Mouse (Mus musculus) embryonic facial prominence, embryonic 13.5 days (tissue): Measurements from ENCODE around the gene Pla2g4f. TPM values are rescaled to one million over a fixed set of nuclear protein-coding genes. Genes with fewer than 3 reads are reported as not detected.

Experiments
- ATAC-seq: fragments of 200-750 bp; cut with Nextera tagmentation; 2 replicates; pipeline ENCODE4 v1.8.0; 2017; ENCODE audit warnings: low read depth; ENCODE audit not compliant: insufficient number of reproducible peaks, insufficient read depth, low FRiP score, low TSS enrichment
- H3K27ac ChIP-seq: fragments of 300-500 bp; sonication (generic); 2 replicates; pipeline ENCODE4 v1.5.1; 2015; ENCODE audit warnings: moderate library complexity, mild to moderate bottlenecking, inconsistent platforms
- H3K27me3 ChIP-seq: fragments of 300-500 bp; sonication (generic); 2 replicates; pipeline ENCODE4 v1.6.1; 2015; ENCODE audit warnings: mild to moderate bottlenecking, inconsistent platforms
- H3K36me3 ChIP-seq: fragments of 300-500 bp; sonication (generic); 2 replicates; pipeline ENCODE4 v1.6.1; 2015; ENCODE audit warnings: mild to moderate bottlenecking, inconsistent platforms
- H3K4me1 ChIP-seq: fragments of 300-500 bp; sonication (generic); 2 replicates; pipeline ENCODE4 v1.6.1; 2015; ENCODE audit warnings: inconsistent platforms
- H3K4me2 ChIP-seq: fragments of 300-500 bp; sonication (generic); 2 replicates; pipeline ENCODE4 v1.6.1; 2015; ENCODE audit warnings: moderate library complexity, mild to moderate bottlenecking, inconsistent platforms
- H3K4me3 ChIP-seq: fragments of 300-500 bp; sonication (generic); 2 replicates; pipeline ENCODE4 v1.5.1; 2015; ENCODE audit warnings: mild to moderate bottlenecking, inconsistent platforms
- H3K9ac ChIP-seq: fragments of 300-500 bp; sonication (generic); 2 replicates; pipeline ENCODE4 v1.6.1; 2015; ENCODE audit warnings: mild to moderate bottlenecking, inconsistent platforms
- H3K9me3 ChIP-seq: fragments of 300-500 bp; sonication (generic); 2 replicates; pipeline ENCODE4 v1.6.1; 2016; ENCODE audit warnings: inconsistent platforms
- WGBS: fragments of 180-500 bp; shearing (Covaris S2); methylation state at CpG from one replicate; pipeline ENCODE4 v1.1.7; 2015; ENCODE audit warnings: mixed read lengths; 5-methylcytosine and 5-hydroxymethylcytosine counted together
- polyA plus RNA-seq: library from polyadenylated mRNA; unstranded; fragments of >200 nt; fragmentation: Nextera tagmentation; extraction: Ambion mirVana; gene quantifications from 2 replicates; pipeline ENCODE4 v1.2.1, GENCODE M21; 2015

The Pla2g4f gene
- 0.18 and 0.25 TPM in 2 replicates for polyA plus RNA-seq

- WGBS = 59% methylated on average over 3 of the region's 3 CpGs
- no peak for ATAC-seq
Observed at GRCm38 (mm10) chr2:120313976-120314375, at the start of gene Pla2g4f. TSS of gene Pla2g4f (minus strand) at chr2:120314165.

GRCm38 (mm10) chr2:120360425-120360824 lies 46.5 kb upstream of the Pla2g4f start:
- Histone ChIP-seq H3K4me2 (no peak overlapping the region), H3K27me3 (no peaks in the 10 kb centered on the region), H3K9me3 (no peaks in the 10 kb centered on the region), H3K9ac (no peak overlapping the region), H3K27ac (no peak overlapping the region), H3K36me3 (peaks cover 63% of the 10 kb centered on the region), H3K4me1 (no peaks in the 10 kb centered on the region), H3K4me3 (no peak overlapping the region)
- WGBS = 91% methylated on average over 1 of the region's 1 CpGs
- ATAC-seq = no peak

More at GRCm38 (mm10) chr2:120313976-120314375, at the start of gene Pla2g4f:
- Histone ChIP-seq H3K9ac (no peak within 1 kb of the TSS), H3K36me3 (peaks cover 31% of the 10 kb centered on the region), H3K27me3 (no peaks in the 10 kb centered on the region; the same call in 1 of the 2 replicates), H3K4me2 (no peak within 1 kb of the TSS), H3K4me1 (no peaks in the 10 kb centered on the region), H3K9me3 (no peaks in the 10 kb centered on the region), H3K27ac (no peak within 1 kb of the TSS), H3K4me3 (no peak within 1 kb of the TSS)

DNA sequence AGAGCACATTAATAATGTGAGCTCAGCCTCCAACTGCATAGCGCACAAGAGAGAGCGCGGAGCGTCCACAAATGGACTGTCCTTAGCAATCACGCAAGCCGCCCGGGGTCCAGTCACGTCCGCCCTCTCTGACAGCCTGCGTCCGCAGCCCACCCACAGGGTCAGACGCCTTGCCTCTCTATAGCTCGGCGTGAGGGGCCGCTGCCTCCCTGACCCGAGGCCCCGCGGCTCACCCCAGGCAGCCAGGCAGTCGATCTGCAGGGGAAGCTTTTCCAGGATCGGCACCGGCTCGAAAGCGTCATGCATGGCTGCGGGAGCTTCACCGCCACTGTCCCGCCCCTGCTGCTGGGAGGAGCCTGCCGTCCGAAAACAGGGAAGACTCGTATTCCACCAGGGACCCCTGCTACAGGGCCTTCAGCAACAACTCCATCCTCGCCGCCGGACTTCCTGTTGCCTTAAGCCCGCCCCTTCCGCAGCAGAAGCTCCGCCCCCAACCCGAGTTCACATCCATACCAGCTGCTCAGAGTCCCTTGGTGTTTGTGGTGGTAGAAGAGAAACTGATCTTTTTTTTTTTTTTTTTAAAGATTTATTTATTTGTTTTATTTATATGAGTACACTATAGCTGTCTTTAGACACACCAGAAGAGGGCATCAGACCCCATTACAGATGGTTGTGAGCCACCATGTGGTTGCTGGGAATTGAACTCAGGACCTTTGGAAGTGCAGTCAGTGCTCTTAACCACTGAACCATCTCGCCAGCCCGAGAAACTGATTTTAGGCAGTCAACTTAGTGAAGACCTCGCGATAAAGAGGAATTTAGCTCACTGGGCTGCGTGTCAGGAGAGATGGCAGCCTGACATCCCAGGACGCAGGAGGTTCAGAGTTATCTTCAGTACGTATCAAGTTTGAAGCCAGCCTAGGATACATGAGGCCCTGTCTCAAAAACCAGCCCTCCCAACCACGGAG lies 39.0 kb upstream of the Pla2g4f start, which contains the start of gene Vps39:
Gene Vps39 (minus strand): TSS at position 456 of the 965 bp plus-strand sequence.
- Histone ChIP-seq H3K9me3 (no peaks in the 10 kb centered on the region), H3K9ac (peak within 1 kb of the TSS; percentile 91), H3K4me2 (peak within 1 kb of the TSS; percentile 73), H3K36me3 (peaks cover 46% of the 10 kb centered on the region), H3K27me3 (no peaks in the 10 kb centered on the region), H3K4me1 (peaks cover 15% of the 10 kb centered on the region), H3K4me3 (peak within 1 kb of the TSS; percentile 93), H3K27ac (peak within 1 kb of the TSS; percentile 64)
- WGBS = 11% methylated on average over 44 of the region's 44 CpGs
- peak; percentile 90 for ATAC-seq

DNA sequence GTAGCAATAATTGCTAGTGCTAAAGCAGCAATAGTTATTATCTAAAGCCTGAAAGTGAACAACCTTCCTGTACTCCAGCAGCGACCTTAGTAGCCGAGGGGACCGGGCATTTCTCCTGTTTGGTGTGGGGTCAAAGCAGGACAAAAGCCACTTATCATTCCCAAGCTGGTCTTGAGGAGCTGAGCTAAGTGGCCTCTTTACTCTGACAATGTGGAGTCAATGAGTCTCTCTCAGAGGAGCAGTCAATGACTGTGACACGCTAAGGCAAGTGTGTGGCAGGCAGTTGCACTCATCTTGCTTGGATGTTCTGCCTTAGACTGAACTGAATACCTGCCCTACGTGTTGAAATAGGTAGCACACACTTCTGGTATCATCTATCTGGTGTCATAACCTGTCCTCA lies 37.4 kb upstream of the Pla2g4f start:
- Histone ChIP-seq H3K27ac (no peak overlapping the region), H3K4me2 (no peak overlapping the region), H3K9me3 (no peaks in the 10 kb centered on the region), H3K27me3 (no peaks in the 10 kb centered on the region), H3K4me1 (peaks cover 15% of the 10 kb centered on the region), H3K4me3 (no peak overlapping the region), H3K9ac (no peak overlapping the region), H3K36me3 (peaks cover 51% of the 10 kb centered on the region)
- ATAC-seq = no peak
- 85% methylated on average over 5 of the region's 5 CpGs for WGBS

GRCm38 (mm10) chr2:120348120-120348519 lies 34.2 kb upstream of the Pla2g4f start:
- peaks cover 59% of the 10 kb centered on the region for H3K36me3 ChIP-seq
- no peak overlapping the region for H3K27ac ChIP-seq
- no peaks in the 10 kb centered on the region for H3K27me3 ChIP-seq
- H3K4me1 ChIP-seq = peaks cover 12% of the 10 kb centered on the region
- ATAC-seq = no peak
- H3K4me2 ChIP-seq = no peak overlapping the region
- WGBS = 85% methylated on average over 9 of the region's 9 CpGs
- H3K9me3 ChIP-seq = no peaks in the 10 kb centered on the region
- no peak overlapping the region for H3K9ac ChIP-seq
- H3K4me3 ChIP-seq = no peak overlapping the region

DNA sequence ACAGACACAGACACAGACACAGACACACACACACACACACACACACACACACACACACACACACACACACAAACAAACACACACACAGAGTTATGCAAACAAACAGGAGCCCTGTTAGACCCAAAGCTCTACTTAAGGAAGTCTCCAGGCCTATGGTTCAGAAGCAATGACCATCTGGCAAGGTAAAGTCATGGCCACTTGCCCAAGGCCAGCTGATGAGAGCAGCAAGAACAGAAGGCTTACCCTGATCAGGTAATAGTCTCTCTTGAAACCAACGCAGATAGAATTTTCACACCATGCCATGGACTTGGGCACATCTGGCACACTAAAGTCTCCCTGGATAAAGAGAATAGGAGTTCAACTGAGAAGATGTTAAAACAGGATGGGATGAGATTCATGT lies 27.8 kb upstream of the Pla2g4f start:
- Histone ChIP-seq H3K9ac (no peak overlapping the region), H3K27ac (no peak overlapping the region), H3K27me3 (no peaks in the 10 kb centered on the region), H3K9me3 (no peaks in the 10 kb centered on the region), H3K36me3 (peaks cover 93% of the 10 kb centered on the region), H3K4me2 (no peak overlapping the region), H3K4me1 (no peaks in the 10 kb centered on the region), H3K4me3 (no peak overlapping the region)
- WGBS = 93% methylated on average over 1 of the region's 1 CpGs
- ATAC-seq = no peak

- Histone ChIP-seq H3K27ac (no peak overlapping the region), H3K4me2 (no peak overlapping the region), H3K9ac (no peak overlapping the region), H3K4me1 (no peaks in the 10 kb centered on the region), H3K36me3 (peaks cover 91% of the 10 kb centered on the region), H3K4me3 (no peak overlapping the region), H3K9me3 (no peaks in the 10 kb centered on the region), H3K27me3 (no peaks in the 10 kb centered on the region)
- ATAC-seq = no peak
- WGBS = 67% methylated on average over 2 of the region's 2 CpGs
Observed at GRCm38 (mm10) chr2:120337886-120338285, 23.9 kb upstream of the Pla2g4f start.

- no peak overlapping the region for H3K9ac ChIP-seq
- WGBS = 82% methylated on average over 4 of the region's 4 CpGs
- no peak overlapping the region for H3K4me2 ChIP-seq
- no peaks in the 10 kb centered on the region for H3K9me3 ChIP-seq
- no peaks in the 10 kb centered on the region for H3K4me1 ChIP-seq
- no peak for ATAC-seq
- peaks cover 85% of the 10 kb centered on the region for H3K36me3 ChIP-seq
- H3K27me3 ChIP-seq = no peaks in the 10 kb centered on the region
- no peak overlapping the region; the same call in 1 of the 2 replicates for H3K27ac ChIP-seq
- no peak overlapping the region for H3K4me3 ChIP-seq
Observed at GRCm38 (mm10) chr2:120331575-120331974, 17.6 kb upstream of the Pla2g4f start.

- no peak overlapping the region for H3K9ac ChIP-seq
- H3K4me3 ChIP-seq = no peak overlapping the region
- no peaks in the 10 kb centered on the region; the same call in 1 of the 2 replicates for H3K27me3 ChIP-seq
- no peak for ATAC-seq
- H3K4me1 ChIP-seq = no peaks in the 10 kb centered on the region
- H3K27ac ChIP-seq = no peak overlapping the region
- no peak overlapping the region for H3K4me2 ChIP-seq
- no peaks in the 10 kb centered on the region for H3K9me3 ChIP-seq
- 70% methylated on average over 4 of the region's 4 CpGs for WGBS
- H3K36me3 ChIP-seq = peaks cover 39% of the 10 kb centered on the region
Observed at GRCm38 (mm10) chr2:120315077-120315476, 1.1 kb upstream of the Pla2g4f start.

DNA sequence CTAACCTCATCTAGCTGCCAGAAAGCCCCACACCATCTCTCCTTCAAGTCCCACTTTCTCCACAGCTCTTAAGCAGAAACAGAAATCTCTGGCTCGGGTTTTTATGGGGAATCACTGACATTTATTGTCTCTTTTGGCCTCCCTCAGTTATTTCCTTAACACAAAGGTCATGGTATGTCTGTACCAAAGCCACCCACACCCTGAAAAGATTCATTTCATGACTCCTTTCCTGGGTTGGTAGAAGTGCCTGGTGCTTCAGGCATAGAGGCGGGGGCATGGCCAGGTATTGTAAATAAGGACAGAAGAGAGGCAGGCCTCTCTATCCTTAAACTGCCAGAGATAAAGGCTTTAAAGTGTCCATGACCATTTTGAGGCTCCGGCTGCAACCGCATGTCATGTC lies 522 bp upstream of the Pla2g4f start:
- Histone ChIP-seq H3K9me3 (no peaks in the 10 kb centered on the region), H3K4me1 (no peaks in the 10 kb centered on the region), H3K4me3 (no peak overlapping the region), H3K4me2 (no peak overlapping the region), H3K27ac (no peak overlapping the region), H3K9ac (no peak overlapping the region), H3K36me3 (peaks cover 36% of the 10 kb centered on the region), H3K27me3 (no peaks in the 10 kb centered on the region; the same call in 1 of the 2 replicates)
- ATAC-seq = no peak
- 88% methylated on average over 4 of the region's 4 CpGs for WGBS

DNA sequence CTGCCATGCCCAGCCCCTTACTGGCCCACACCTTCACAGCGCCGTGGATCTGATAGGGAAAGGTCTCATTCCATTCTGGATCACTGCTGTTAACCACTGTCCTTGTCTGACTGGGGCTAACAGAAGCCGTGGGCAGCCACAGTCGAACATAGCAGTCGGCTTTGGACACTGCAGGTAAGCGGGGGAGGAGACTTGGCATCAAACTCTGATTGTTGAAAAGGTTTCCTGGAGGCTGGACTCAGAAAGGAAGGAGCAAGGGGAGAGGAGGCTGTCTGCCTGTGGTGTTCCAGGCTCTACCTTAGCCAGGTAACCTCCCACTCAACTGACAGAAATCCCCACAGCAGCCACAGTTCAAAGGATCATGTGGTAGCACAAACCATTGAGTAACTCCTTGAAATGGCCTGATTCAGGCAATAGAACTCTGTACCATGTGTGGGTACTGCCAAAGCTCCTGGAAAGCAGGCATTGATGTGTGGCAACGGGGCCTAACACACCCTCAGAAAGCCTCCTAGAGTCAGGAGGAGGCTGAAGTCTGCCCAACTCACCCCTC lies 1.6 kb downstream of the Pla2g4f start:
- Histone ChIP-seq H3K9ac (no peak overlapping the region), H3K9me3 (no peaks in the 10 kb centered on the region), H3K4me1 (no peaks in the 10 kb centered on the region), H3K4me3 (no peak overlapping the region), H3K36me3 (peaks cover 15% of the 10 kb centered on the region), H3K4me2 (no peak overlapping the region), H3K27ac (no peak overlapping the region), H3K27me3 (no peaks in the 10 kb centered on the region; the same call in 1 of the 2 replicates)
- no peak for ATAC-seq
- 83% methylated on average over 7 of the region's 7 CpGs for WGBS

- H3K36me3 ChIP-seq = no peaks in the 10 kb centered on the region
- no peak overlapping the region for H3K4me3 ChIP-seq
- no peaks in the 10 kb centered on the region for H3K9me3 ChIP-seq
- no peak for ATAC-seq
- H3K9ac ChIP-seq = no peak overlapping the region
- no peaks in the 10 kb centered on the region for H3K4me1 ChIP-seq
- WGBS = 30% methylated on average over 3 of the region's 3 CpGs
- no peak overlapping the region for H3K27ac ChIP-seq
- H3K4me2 ChIP-seq = no peak overlapping the region
- H3K27me3 ChIP-seq = no peaks in the 10 kb centered on the region
Observed at GRCm38 (mm10) chr2:120304113-120304512, 9.9 kb downstream of the Pla2g4f start.
